Mouse (Mus musculus) liver, embryonic 14.5 days (tissue): ENCODE data around the gene Nes. TPM values are rescaled to one million over a fixed set of nuclear protein-coding genes. Genes with fewer than 3 reads are reported as not detected.

ENCODE experiments used
- ATAC-seq: fragments of 200-750 bp; cut with Nextera tagmentation; 2 replicates; pipeline ENCODE4 v1.8.0; 2017; ENCODE audit warnings: moderate number of reproducible peaks, mild to moderate bottlenecking, moderate library complexity; ENCODE audit not compliant: insufficient read depth
- DNase-seq, 3 experiments: peaks; one replicate each; pipeline ENCODE4 v3.0.0-alpha.2; 2012 to 2013; ENCODE audit warnings: low read depth in 3 of 3, low spot score in 3 of 3
- H3K27ac ChIP-seq: fragments of 300-500 bp; sonication (generic); 2 replicates; pipeline ENCODE4 v1.5.1; 2014; ENCODE audit warnings: moderate library complexity, mild to moderate bottlenecking, control low read depth, inconsistent platforms
- H3K27me3 ChIP-seq: fragments of 300-500 bp; sonication (generic); 2 replicates; pipeline ENCODE4 v1.6.1; 2014; ENCODE audit warnings: mild to moderate bottlenecking, low read length, moderate library complexity; ENCODE audit not compliant: control insufficient read depth, insufficient read depth
- H3K36me3 ChIP-seq: fragments of 300-500 bp; sonication (generic); replicated peaks from 2 replicates; pipeline ENCODE4 v1.6.1; 2014; ENCODE audit warnings: low read depth; ENCODE audit not compliant: control insufficient read depth, insufficient read depth
- H3K4me1 ChIP-seq, 2 experiments: fragments of 200-500 bp in 1 of 2; fragments of 300-500 bp in 1 of 2; sonication (generic) in 1 of 2; replicated peaks; 2 replicates each; pipeline ENCODE4 v1.6.1; 2012 to 2014; ENCODE audit warnings: antibody characterized with exemption in 1 of 2, inconsistent platforms in 1 of 2, low read length in 1 of 2; ENCODE audit not compliant: control insufficient read depth in 2 of 2, insufficient read depth in 2 of 2
- H3K4me2 ChIP-seq: fragments of 300-500 bp; sonication (generic); 2 replicates; pipeline ENCODE4 v1.6.1; 2014; ENCODE audit warnings: low read depth, mild to moderate bottlenecking, control low read depth, moderate library complexity
- H3K4me3 ChIP-seq, 2 experiments: fragments of 200-500 bp in 1 of 2; fragments of 300-500 bp in 1 of 2; sonication (generic) in 1 of 2; 2 replicates each; pipeline ENCODE4 v1.5.1; 2012 to 2014; ENCODE audit warnings: low read depth in 2 of 2, low read length in 2 of 2, mild to moderate bottlenecking in 2 of 2, control low read depth in 1 of 2, inconsistent platforms in 1 of 2, moderate library complexity in 1 of 2; ENCODE audit not compliant: insufficient read depth in 1 of 2
- H3K9ac ChIP-seq: fragments of 300-500 bp; sonication (generic); replicated peaks from 2 replicates; pipeline ENCODE4 v1.6.1; 2014; ENCODE audit warnings: mild to moderate bottlenecking, control low read depth, moderate library complexity
- H3K9me3 ChIP-seq: fragments of 300-500 bp; sonication (generic); 2 replicates; pipeline ENCODE4 v1.6.1; 2016; ENCODE audit warnings: low read length, mixed read lengths; ENCODE audit not compliant: control insufficient read depth
- CTCF ChIP-seq: IDR thresholded peaks from 2 replicates; pipeline ENCODE4 v1.5.1; 2016; ENCODE audit warnings: antibody characterized with exemption, low read depth, control low read depth
- EP300 ChIP-seq: IDR thresholded peaks from 2 replicates; pipeline ENCODE4 v1.6.1; 2016; ENCODE audit warnings: antibody characterized with exemption, low read depth
- WGBS: fragments of 180-500 bp; shearing (Covaris S2); extraction: QIAGEN DNeasy Blood & Tissue Kit; methylation state at CpG from one replicate; pipeline ENCODE4 v1.1.7; 2014; ENCODE audit not compliant: insufficient replicate concordance; 5-methylcytosine and 5-hydroxymethylcytosine counted together
- polyA plus RNA-seq, 2 experiments: library from polyadenylated mRNA; depleted of rRNA in 1 of 2; stranded (reverse) in 1 of 2; unstranded in 1 of 2; fragments of >200 nt; fragmentation: Nextera tagmentation in 1 of 2; extraction: Ambion mirVana in 1 of 2; gene quantifications; 2 replicates each; pipeline versions ENCODE4 v1.2.1 to v1.2.3; 2012 to 2014

Gene Nes
- polyA plus RNA-seq, 2 experiments, result 0.83 to 1.1 TPM

DNA sequence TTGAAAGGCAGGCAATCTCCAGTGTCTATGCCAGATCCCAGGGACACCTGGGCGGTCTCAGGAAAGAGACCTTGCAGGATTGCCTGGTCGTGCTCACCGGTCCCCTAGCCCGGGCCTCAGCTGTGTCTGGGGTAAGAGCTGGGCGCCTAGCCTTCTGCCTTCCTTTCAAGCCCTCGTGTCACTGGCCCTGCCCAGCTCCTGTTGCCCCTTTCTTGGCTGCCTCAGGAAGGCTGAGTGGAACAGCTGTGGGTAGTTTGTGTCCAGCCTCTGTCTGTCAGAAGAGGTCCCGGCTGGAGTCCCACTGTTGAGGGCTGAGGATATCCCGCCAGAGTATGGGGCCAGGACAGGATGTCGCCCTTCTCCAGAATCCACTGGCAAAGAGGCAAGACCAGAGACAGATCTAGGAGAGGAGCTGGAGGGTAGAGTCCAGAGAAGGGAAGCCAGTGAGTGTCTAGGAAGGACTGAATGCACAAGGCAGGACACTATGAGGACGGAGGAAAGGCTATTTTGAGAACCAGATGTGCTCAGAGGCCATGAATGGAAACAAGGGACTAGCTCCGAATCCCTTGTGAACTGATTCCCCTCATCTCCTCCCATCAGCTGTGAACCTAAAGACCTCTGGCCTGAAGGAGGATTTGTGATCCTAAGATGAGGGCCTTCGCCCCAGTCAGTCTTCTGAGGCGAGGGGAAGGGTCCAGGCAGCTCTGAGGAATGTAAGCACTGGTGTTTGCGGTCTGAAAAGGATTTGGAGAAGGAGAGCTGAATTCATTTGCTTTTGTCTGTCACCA, 2.9 kb downstream of the Nes start:
- no peak overlapping the region for H3K27ac ChIP-seq

DNA sequence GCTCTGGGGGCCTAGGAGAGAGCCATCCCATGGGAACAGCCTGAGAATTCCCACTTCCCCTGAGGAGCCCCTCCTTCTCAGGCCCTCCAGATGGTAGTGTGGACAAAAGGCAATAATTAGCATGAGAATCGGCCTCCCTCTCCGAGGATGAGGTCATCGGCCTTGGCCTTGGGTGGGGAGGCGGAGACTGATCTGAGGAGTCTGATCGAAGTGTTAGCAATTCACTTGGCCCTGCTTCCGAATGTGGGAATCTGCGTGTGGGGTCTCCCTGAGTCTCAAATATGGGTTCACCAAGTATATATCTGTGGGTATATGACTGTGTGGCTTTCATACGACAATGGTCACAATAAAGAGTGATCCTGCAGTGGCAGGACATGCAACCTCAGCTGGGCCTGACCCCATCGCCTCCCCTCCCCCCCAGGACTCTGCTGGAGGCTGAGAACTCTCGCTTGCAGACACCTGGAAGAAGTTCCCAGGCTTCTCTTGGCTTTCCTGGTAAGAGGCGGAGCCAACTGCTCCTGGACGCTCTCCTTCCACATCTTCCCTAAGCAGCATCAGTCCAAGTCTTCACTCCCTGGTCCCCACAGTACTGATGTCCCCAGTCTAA, 3.6 kb downstream of the Nes start:
- H3K4me2 ChIP-seq, result no peak overlapping the region

More for the DNA sequence above, 2.9 kb downstream of the Nes start:
- no peak for ATAC-seq
- no peak overlapping the region for H3K4me3 ChIP-seq
- TF ChIP-seq CTCF (no peak), EP300 (no peak)
- H3K4me1 ChIP-seq, result peaks cover 0 to 4% of the 10 kb centered on the region in 2 experiments; a peak in 1 of 4 replicates
- H3K4me2 ChIP-seq, result no peak overlapping the region
- no peaks in the 10 kb centered on the region for H3K36me3 ChIP-seq
- no peak overlapping the region for H3K9ac ChIP-seq
- H3K9me3 ChIP-seq, result no peaks in the 10 kb centered on the region
- peaks cover 34% of the 10 kb centered on the region for H3K27me3 ChIP-seq
- WGBS, result 57% methylated on average over 14 of the region's 14 CpGs
- no peak for DNase-seq

DNA sequence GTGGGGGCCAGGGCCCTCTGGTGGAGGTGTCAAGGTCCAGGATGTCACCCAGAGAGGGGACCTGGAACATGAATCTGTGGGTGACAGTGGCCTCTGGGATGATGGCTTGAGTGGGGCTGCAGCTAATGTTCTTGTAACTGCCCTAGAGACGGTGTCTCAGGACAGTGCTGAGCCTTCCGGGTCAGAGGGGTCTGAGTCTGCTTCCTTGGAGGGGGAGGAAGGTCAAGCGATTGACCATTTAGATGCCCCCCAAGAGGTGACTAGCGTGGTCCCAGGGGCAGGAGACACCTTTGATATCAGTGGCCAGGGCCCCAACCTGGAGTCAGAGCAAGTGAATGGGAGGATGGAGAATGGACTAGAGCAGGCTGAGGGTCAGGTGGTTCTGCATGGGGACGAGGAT, 8.6 kb downstream of the Nes start:
- WGBS, result 55% methylated on average over 5 of the region's 5 CpGs
- H3K36me3 ChIP-seq, result no peaks in the 10 kb centered on the region
- H3K27ac ChIP-seq, result no peak overlapping the region
- H3K4me1 ChIP-seq, result peaks cover 0 to 15% of the 10 kb centered on the region in 2 experiments; a peak in 1 of 4 replicates
- ATAC-seq, result no peak
- no peak for TF ChIP-seq CTCF
- TF ChIP-seq EP300, result no peak
- no peak overlapping the region for H3K9ac ChIP-seq
- H3K9me3 ChIP-seq, result no peaks in the 10 kb centered on the region
- no peak for DNase-seq
- no peaks in the 10 kb centered on the region; the same call in 1 of the 2 replicates for H3K27me3 ChIP-seq
- H3K4me3 ChIP-seq, result no peak overlapping the region
- H3K4me2 ChIP-seq, result no peak overlapping the region

More for the DNA sequence above, 3.6 kb downstream of the Nes start:
- TF ChIP-seq EP300, result no peak
- TF ChIP-seq CTCF, result no peak
- Histone ChIP-seq H3K4me3 (no peak overlapping the region), H3K27ac (no peak overlapping the region), H3K4me1 (peaks cover 0 to 4% of the 10 kb centered on the region in 2 experiments; a peak in 1 of 4 replicates), H3K9me3 (no peaks in the 10 kb centered on the region), H3K27me3 (peaks cover 34% of the 10 kb centered on the region), H3K9ac (no peak overlapping the region), H3K36me3 (no peaks in the 10 kb centered on the region)
- DNase-seq (no peak), ATAC-seq (no peak)
- 50% methylated on average over 12 of the region's 12 CpGs for WGBS

DNA sequence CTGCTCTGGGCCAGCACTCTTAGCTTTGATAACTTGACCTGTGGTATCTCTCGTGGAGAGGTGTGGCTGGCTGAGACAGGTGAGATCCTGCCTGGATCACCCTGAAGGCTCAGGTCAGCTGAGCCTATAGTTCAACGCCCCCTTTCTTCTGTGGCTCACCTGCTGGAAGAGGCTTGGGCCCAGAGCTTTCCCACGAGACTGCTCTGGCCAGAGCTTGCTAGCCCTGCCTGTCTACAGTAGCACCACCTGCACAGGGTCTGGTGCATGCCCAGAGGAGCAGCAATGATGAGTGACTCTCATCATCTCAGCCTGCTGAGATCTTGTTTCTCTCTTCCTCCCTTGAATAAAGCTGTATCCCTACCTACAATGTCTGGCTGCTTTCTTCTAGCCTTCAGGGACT, 9.2 kb downstream of the Nes start:
- no peaks in the 10 kb centered on the region for H3K36me3 ChIP-seq
- WGBS, result 42% methylated on average over 3 of the region's 3 CpGs
- peaks cover 0 to 15% of the 10 kb centered on the region in 2 experiments; a peak in 1 of 4 replicates for H3K4me1 ChIP-seq
- no peak overlapping the region for H3K27ac ChIP-seq
- no peak overlapping the region for H3K9ac ChIP-seq
- no peak for DNase-seq
- H3K27me3 ChIP-seq, result no peaks in the 10 kb centered on the region; the same call in 1 of the 2 replicates
- no peaks in the 10 kb centered on the region for H3K9me3 ChIP-seq
- H3K4me2 ChIP-seq, result no peak overlapping the region
- TF ChIP-seq CTCF (no peak), EP300 (no peak)
- no peak overlapping the region for H3K4me3 ChIP-seq
- ATAC-seq, result no peak

DNA sequence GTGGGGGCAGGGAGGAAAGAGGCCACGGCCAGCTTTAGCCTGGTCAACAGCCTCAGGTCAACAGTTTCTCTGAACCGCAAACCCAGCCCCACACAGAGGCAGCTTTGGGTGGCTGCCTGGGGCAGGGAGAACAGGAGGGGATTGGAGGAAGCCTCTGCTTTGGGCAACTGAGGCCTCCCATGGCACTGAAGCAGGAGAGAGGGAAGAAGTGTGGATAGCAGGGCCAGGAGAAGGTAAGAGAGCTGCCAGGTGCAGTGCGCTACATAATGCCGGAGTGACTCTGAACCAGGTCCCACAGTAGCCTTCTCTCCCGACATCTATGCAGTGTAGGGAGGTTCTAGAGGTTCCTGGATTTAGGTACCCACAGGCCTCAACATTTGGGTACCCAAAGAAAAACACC, 9.8 kb downstream of the Nes start:
- no peak for ATAC-seq
- no peak overlapping the region for H3K4me2 ChIP-seq
- WGBS, result 60% methylated on average over 5 of the region's 5 CpGs
- H3K4me3 ChIP-seq, result no peak overlapping the region
- no peaks in the 10 kb centered on the region for H3K27me3 ChIP-seq
- no peak overlapping the region for H3K9ac ChIP-seq
- DNase-seq, result no peak
- no peak overlapping the region for H3K27ac ChIP-seq
- no peaks in the 10 kb centered on the region for H3K9me3 ChIP-seq
- TF ChIP-seq CTCF, result no peak
- TF ChIP-seq EP300, result no peak
- peaks cover 0 to 15% of the 10 kb centered on the region in 2 experiments; a peak in 1 of 4 replicates for H3K4me1 ChIP-seq
- H3K36me3 ChIP-seq, result no peaks in the 10 kb centered on the region
